In genomic region chr5:124862871-124863741, GRCm38 (mm10) we compare ENCODE assay signal across 8 mouse cellular contexts. TPM values are rescaled to one million over a fixed set of nuclear protein-coding genes. Genes with fewer than 3 reads are reported as not detected.
DNase-seq lines count a peak whose midpoint lies in the region; ATAC-seq and TF ChIP-seq lines count a peak whose summit lies in the region.

No protein-coding gene starts in this region.

- H3K27ac ChIP-seq in heart, embryonic 10.5 days = peak overlapping the region; percentile 94
- H3K27ac ChIP-seq in brown adipose tissue, adult 24 weeks (replicated peaks; ENCODE audit: low read depth, low read length) = no peak overlapping the region
- H3K27ac ChIP-seq in forebrain, embryonic 14.5 days (ENCODE audit: low read depth, low read length) = peak overlapping the region; percentile 93
- peak overlapping the region; percentile 91 for H3K27ac ChIP-seq in lung, embryonic 14.5 days (ENCODE audit: low read depth)

- H3K9me3 ChIP-seq in heart, embryonic 10.5 days = no peaks in the 10 kb centered on the region
- H3K9me3 ChIP-seq in forebrain, embryonic 14.5 days (replicated peaks; ENCODE audit: control insufficient read depth, low read length) = no peaks in the 10 kb centered on the region
- H3K9me3 ChIP-seq in lung, embryonic 14.5 days (ENCODE audit: low read depth, low read length) = no peaks in the 10 kb centered on the region

- WGBS in heart, embryonic 10.5 days = under 1% methylated on average over 86 of the region's 88 CpGs
- under 1% methylated on average over 70 of the region's 88 CpGs for WGBS in forebrain, embryonic 14.5 days
- under 1% methylated on average over 76 of the region's 88 CpGs for WGBS in lung, embryonic 14.5 days

- peaks cover 7% of the 10 kb centered on the region for H3K36me3 ChIP-seq in heart, embryonic 10.5 days
- H3K36me3 ChIP-seq in forebrain, embryonic 14.5 days (ENCODE audit: control insufficient read depth, insufficient read depth, low read length) = peaks cover 22% of the 10 kb centered on the region
- H3K36me3 ChIP-seq in lung, embryonic 14.5 days (ENCODE audit: insufficient read depth) = peaks cover 26% of the 10 kb centered on the region

- H3K4me3 ChIP-seq in heart, embryonic 10.5 days = peak overlapping the region; percentile 87
- H3K4me3 ChIP-seq in brown adipose tissue, adult 24 weeks (ENCODE audit: insufficient read depth, low read depth, low read length) = peak overlapping the region; percentile 90
- H3K4me3 ChIP-seq in forebrain, embryonic 14.5 days (ENCODE audit: low read depth, low read length) = peak overlapping the region; percentile 93
- H3K4me3 ChIP-seq in lung, embryonic 14.5 days (ENCODE audit: low read depth, low read length) = peak overlapping the region; percentile 97

- H3K27me3 ChIP-seq in heart, embryonic 10.5 days (ENCODE audit: insufficient read depth, poor library complexity, severe bottlenecking) = peaks cover 39% of the 10 kb centered on the region
- H3K27me3 ChIP-seq in forebrain, embryonic 14.5 days (replicated peaks; ENCODE audit: control insufficient read depth, insufficient read depth, low read length) = no peaks in the 10 kb centered on the region
- peaks cover 26% of the 10 kb centered on the region for H3K27me3 ChIP-seq in lung, embryonic 14.5 days (ENCODE audit: insufficient read depth, low read length)

- peak; percentile 4 for ATAC-seq in forebrain, embryonic 14.5 days
- peak; percentile 30; the same call in 1 of the 2 replicates for ATAC-seq in lung, embryonic 14.5 days (ENCODE audit: insufficient read depth)
- ATAC-seq in frontal cortex, adult (ENCODE audit: low TSS enrichment) = no peak

- peaks cover 28% of the 10 kb centered on the region for H3K4me1 ChIP-seq in heart, embryonic 10.5 days
- peaks cover 3% of the 10 kb centered on the region; the same call in 1 of the 2 replicates for H3K4me1 ChIP-seq in brown adipose tissue, adult 24 weeks (ENCODE audit: control insufficient read depth, insufficient read depth, insufficient read length, low read length)
- H3K4me1 ChIP-seq in forebrain, embryonic 14.5 days (ENCODE audit: control insufficient read depth, insufficient read depth, low read length) = peaks cover 29% of the 10 kb centered on the region
- peaks cover 4% of the 10 kb centered on the region; the same call in 1 of the 2 replicates for H3K4me1 ChIP-seq in lung, embryonic 14.5 days (ENCODE audit: insufficient read depth)

- TF ChIP-seq CTCF in lung, embryonic 14.5 days (IDR thresholded peaks at IDR 0.05; ENCODE audit: low read depth) = no peak

- peak overlapping the region; percentile 82 for H3K4me2 ChIP-seq in forebrain, embryonic 14.5 days (ENCODE audit: low read length)
- H3K4me2 ChIP-seq in lung, embryonic 14.5 days = peak overlapping the region; percentile 91

- peak overlapping the region; percentile 94 for H3K9ac ChIP-seq in forebrain, embryonic 14.5 days (ENCODE audit: low read length)
- peak overlapping the region; percentile 86 for H3K9ac ChIP-seq in lung, embryonic 14.5 days

- DNase-seq in heart, embryonic 10.5 days (ENCODE audit: low spot score) = peak; percentile 83
- DNase-seq in heart, adult 11 months = no peak
- DNase-seq in forebrain, embryonic 14.5 days (ENCODE audit: low spot score) = peak; percentile 22
- DNase-seq in kidney, adult 11 months = peak; percentile 34
- DNase-seq in lung, embryonic 14.5 days = peak; percentile 49
- DNase-seq in right cerebral cortex, postnatal 25 days = peak; percentile 38

RNA-seq across cellular contexts. Expression of gene Zfp664, which starts 0.6 kb away (rescaled TPM):
- 61.4 and 91.2 TPM in 2 replicates for polyA plus RNA-seq in heart, embryonic 10.5 days (2016; fragmentation: Nextera tagmentation; extraction: Ambion mirVana)
- 36.5 and 44.4 TPM in 2 replicates for polyA plus RNA-seq in brown adipose tissue, adult 24 weeks (2012; ENCODE audit: insufficient read depth, insufficient read length, missing spikeins)
- polyA plus RNA-seq in forebrain, embryonic 14.5 days (2014; fragmentation: Nextera tagmentation; extraction: Ambion mirVana) = 94.6 and 105 TPM in 2 replicates
- 90.7 and 98.9 TPM in 2 replicates for polyA plus RNA-seq in lung, embryonic 14.5 days (2014; fragmentation: Nextera tagmentation; extraction: Ambion mirVana)

RNA-seq across cellular contexts. Expression of gene Ccdc92, which starts 0.9 kb away (rescaled TPM):
- 5.0 and 7.8 TPM in 2 replicates for polyA plus RNA-seq in heart, embryonic 10.5 days (2016; fragmentation: Nextera tagmentation; extraction: Ambion mirVana)
- polyA plus RNA-seq in brown adipose tissue, adult 24 weeks (2012; ENCODE audit: insufficient read depth, insufficient read length, missing spikeins) = not detected in 2 replicates
- polyA plus RNA-seq in forebrain, embryonic 14.5 days (2014; fragmentation: Nextera tagmentation; extraction: Ambion mirVana) = 23.6 and 31.3 TPM in 2 replicates
- 7.5 and 8.8 TPM in 2 replicates for polyA plus RNA-seq in lung, embryonic 14.5 days (2014; fragmentation: Nextera tagmentation; extraction: Ambion mirVana)
